Mouse (Mus musculus) midbrain, embryonic 12.5 days (tissue): ENCODE results near the gene Nt5c3b. TPM values are rescaled to one million over a fixed set of nuclear protein-coding genes. Genes with fewer than 3 reads are reported as not detected.

Experiments
- ATAC-seq: fragments of 200-750 bp; cut with Nextera tagmentation; 2 replicates; pipeline ENCODE4 v1.8.0; 2017; ENCODE audit warnings: low read depth, moderate TSS enrichment, moderate library complexity; ENCODE audit not compliant: low FRiP score
- H3K27ac ChIP-seq: fragments of 300-500 bp; sonication (generic); replicated peaks from 2 replicates; pipeline ENCODE4 v1.5.1; 2016; ENCODE audit warnings: mild to moderate bottlenecking
- H3K27me3 ChIP-seq: fragments of 300-500 bp; sonication (generic); 2 replicates; pipeline ENCODE4 v1.6.1; 2016; ENCODE audit warnings: mild to moderate bottlenecking
- H3K36me3 ChIP-seq: fragments of 300-500 bp; sonication (generic); 2 replicates; pipeline ENCODE4 v1.6.1; 2016
- H3K4me1 ChIP-seq: fragments of 300-500 bp; sonication (generic); 2 replicates; pipeline ENCODE4 v1.6.1; 2016
- H3K4me2 ChIP-seq: fragments of 300-500 bp; sonication (generic); replicated peaks from 2 replicates; pipeline ENCODE4 v1.6.1; 2016; ENCODE audit warnings: mild to moderate bottlenecking, moderate library complexity
- H3K4me3 ChIP-seq: fragments of 300-500 bp; sonication (generic); 2 replicates; pipeline ENCODE4 v1.5.1; 2016; ENCODE audit warnings: mild to moderate bottlenecking
- H3K9ac ChIP-seq: fragments of 300-500 bp; sonication (generic); replicated peaks from 2 replicates; pipeline ENCODE4 v1.6.1; 2016; ENCODE audit warnings: mild to moderate bottlenecking, moderate library complexity
- H3K9me3 ChIP-seq: fragments of 300-500 bp; sonication (generic); 2 replicates; pipeline ENCODE4 v1.6.1; 2016; ENCODE audit warnings: mild to moderate bottlenecking
- WGBS: fragments of 180-500 bp; shearing (Covaris S2); methylation state at CpG from one replicate; pipeline ENCODE4 v1.1.7; 2016; 5-methylcytosine and 5-hydroxymethylcytosine counted together
- polyA plus RNA-seq: library from polyadenylated mRNA; unstranded; fragments of >200 nt; fragmentation: Nextera tagmentation; extraction: Ambion mirVana; gene quantifications from 2 replicates; pipeline ENCODE4 v1.2.1, GENCODE M21; 2016

Gene Nt5c3b
- polyA plus RNA-seq, 1 experiment from 2014 or later = 100.0 TPM

GRCm38 (mm10) chr11:100395861-100396631, 45.6 kb downstream of the Nt5c3b start:
- no peaks in the 10 kb centered on the region for H3K36me3 ChIP-seq
- no peak for ATAC-seq
- H3K4me1 ChIP-seq = peaks cover 25% of the 10 kb centered on the region
- H3K4me2 ChIP-seq = peak overlapping the region; percentile 59
- H3K27ac ChIP-seq = no peak overlapping the region; the same call in 1 of the 2 replicates
- no peak overlapping the region; the same call in 1 of the 2 replicates for H3K9ac ChIP-seq
- H3K9me3 ChIP-seq = no peaks in the 10 kb centered on the region
- WGBS = 30% methylated on average over 16 of the region's 17 CpGs
- peak overlapping the region; percentile 64 for H3K4me3 ChIP-seq
- peaks cover 41% of the 10 kb centered on the region for H3K27me3 ChIP-seq

DNA sequence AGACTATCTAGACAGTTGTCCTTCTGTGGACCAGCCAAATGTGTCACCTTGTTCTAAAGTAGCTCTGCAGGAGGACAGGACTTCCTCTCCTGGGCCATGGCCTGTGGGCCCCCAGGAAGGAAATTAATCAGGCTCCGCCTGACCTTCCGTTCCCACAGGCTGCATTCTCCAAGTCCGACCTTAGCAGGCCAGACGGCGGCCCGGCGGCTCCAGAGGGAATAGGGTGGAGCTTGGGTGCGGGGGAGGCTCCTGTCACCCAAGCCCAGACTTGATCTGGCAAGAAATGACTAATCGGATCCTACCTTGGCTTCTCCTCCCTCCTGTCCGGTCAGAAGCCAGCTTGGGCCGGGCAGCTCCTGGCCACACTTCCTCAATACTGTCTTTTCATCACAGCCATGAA, 46.4 kb downstream of the Nt5c3b start:
- peak overlapping the region; percentile 59 for H3K4me2 ChIP-seq
- H3K27me3 ChIP-seq = peaks cover 36% of the 10 kb centered on the region
- H3K27ac ChIP-seq = no peak overlapping the region
- H3K4me1 ChIP-seq = peaks cover 28% of the 10 kb centered on the region
- WGBS = 36% methylated on average over 11 of the region's 11 CpGs
- 0 out of 2 replicates have a peak overlapping the region, but pooled peaks have one; percentile 3 for H3K9ac ChIP-seq
- no peaks in the 10 kb centered on the region for H3K36me3 ChIP-seq
- H3K9me3 ChIP-seq = no peaks in the 10 kb centered on the region
- ATAC-seq = no peak
- peak overlapping the region; percentile 64; the same call in 1 of the 2 replicates for H3K4me3 ChIP-seq

GRCm38 (mm10) chr11:100394353-100395074, 47.1 kb downstream of the Nt5c3b start:
- Histone ChIP-seq H3K27ac (no peak overlapping the region), H3K4me1 (peaks cover 30% of the 10 kb centered on the region), H3K4me2 (no peak overlapping the region), H3K4me3 (no peak overlapping the region), H3K36me3 (no peaks in the 10 kb centered on the region), H3K27me3 (peaks cover 36% of the 10 kb centered on the region), H3K9me3 (no peaks in the 10 kb centered on the region), H3K9ac (no peak overlapping the region)
- 78% methylated on average over 5 of the region's 5 CpGs for WGBS
- ATAC-seq = no peak

- Histone ChIP-seq H3K9ac (no peak overlapping the region), H3K27ac (no peak overlapping the region), H3K4me2 (no peak overlapping the region), H3K4me3 (no peak overlapping the region), H3K27me3 (peaks cover 36% of the 10 kb centered on the region), H3K4me1 (peaks cover 30% of the 10 kb centered on the region), H3K9me3 (no peaks in the 10 kb centered on the region), H3K36me3 (no peaks in the 10 kb centered on the region)
- 89% methylated on average over 7 of the region's 7 CpGs for WGBS
- ATAC-seq = no peak
Observed at GRCm38 (mm10) chr11:100393733-100394132, 47.9 kb downstream of the Nt5c3b start.

DNA sequence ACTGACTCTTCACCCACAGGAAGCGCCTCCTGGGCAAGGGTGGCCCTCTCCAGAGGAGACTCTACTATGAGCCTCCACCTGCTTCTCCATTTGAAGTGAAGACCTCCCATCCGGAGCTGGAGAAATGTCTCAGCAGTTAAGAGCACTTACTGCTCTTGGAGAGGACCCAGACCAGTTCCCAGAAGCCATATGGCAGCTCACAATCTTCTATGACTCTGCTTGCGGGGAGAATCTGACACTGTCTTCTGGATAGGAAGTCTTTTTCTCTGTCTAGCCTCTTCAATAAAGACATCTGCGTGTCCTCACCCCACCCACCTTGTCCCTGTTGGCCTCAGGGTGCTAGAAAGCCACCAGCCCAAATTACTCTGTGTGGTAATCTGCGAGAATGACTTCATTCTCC, 48.6 kb downstream of the Nt5c3b start:
- H3K36me3 ChIP-seq = no peaks in the 10 kb centered on the region
- H3K4me2 ChIP-seq = no peak overlapping the region
- no peak overlapping the region for H3K4me3 ChIP-seq
- no peak for ATAC-seq
- no peaks in the 10 kb centered on the region for H3K9me3 ChIP-seq
- H3K9ac ChIP-seq = no peak overlapping the region
- peaks cover 36% of the 10 kb centered on the region for H3K27me3 ChIP-seq
- H3K27ac ChIP-seq = no peak overlapping the region
- 84% methylated on average over 5 of the region's 5 CpGs for WGBS
- H3K4me1 ChIP-seq = peaks cover 30% of the 10 kb centered on the region

DNA sequence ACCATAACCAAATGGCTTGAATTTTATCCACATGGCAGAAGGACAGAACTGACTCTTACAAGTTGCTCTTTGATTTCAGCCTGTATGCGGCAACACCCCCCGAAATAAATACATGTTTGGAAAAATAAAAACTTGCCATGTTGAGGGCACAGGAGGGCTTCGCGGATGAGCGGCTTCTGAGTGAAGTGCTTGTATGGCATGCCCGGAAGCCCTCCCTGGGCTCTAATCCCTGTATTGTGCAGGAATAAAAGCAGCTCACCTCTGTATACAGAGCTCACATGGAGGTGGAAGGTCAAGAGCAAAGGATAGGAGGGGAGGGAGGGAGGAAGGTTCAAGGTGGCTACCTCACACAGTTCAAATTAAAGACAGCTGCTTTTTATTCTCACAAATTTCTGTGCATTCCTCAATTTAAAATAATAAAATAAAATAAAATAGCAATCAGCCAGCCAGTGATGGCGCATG, 49.7 kb downstream of the Nt5c3b start:
- Histone ChIP-seq H3K9me3 (no peaks in the 10 kb centered on the region), H3K9ac (no peak overlapping the region), H3K27ac (no peak overlapping the region), H3K4me2 (no peak overlapping the region), H3K36me3 (no peaks in the 10 kb centered on the region), H3K27me3 (peaks cover 31% of the 10 kb centered on the region), H3K4me1 (peaks cover 26% of the 10 kb centered on the region), H3K4me3 (no peak overlapping the region)
- 66% methylated on average over 7 of the region's 7 CpGs for WGBS
- ATAC-seq = no peak

DNA sequence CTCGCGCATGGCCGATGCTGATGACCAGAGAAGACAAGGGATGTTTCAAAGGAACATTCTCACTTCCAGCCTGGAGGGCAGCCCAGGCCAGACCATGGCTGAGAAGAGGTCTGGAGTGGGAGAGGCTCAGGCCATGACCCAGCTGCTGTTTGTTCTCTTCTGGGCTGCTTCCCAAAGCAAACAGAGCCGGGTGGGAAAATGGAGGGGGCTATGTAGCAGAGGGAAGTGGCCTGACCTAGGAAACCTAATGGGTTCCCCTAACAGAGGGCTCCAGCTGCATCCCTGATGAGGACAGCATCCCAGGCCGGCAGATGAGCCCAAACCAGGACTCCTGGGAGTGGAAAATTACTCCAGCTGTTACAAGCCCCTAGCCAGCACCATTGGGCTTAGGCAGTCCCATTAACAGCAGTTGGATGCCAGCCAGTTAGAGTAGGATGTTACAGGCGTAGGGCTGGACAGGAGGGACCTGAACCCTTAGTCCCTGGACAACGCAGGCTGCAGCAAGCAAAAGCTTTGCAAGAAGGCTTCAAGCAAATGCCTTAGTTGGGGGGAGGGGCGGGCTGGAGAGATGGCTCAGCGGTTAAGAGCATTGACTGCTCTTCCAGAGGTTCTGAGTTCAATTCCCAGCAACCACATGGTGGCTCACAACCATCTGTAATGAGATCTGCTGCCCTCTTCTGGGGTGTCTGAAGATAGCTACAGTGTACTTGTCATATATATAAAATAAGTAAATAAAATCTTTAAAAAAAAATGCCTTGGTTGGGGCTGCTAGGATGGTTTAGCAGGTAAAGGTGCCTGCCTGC, 50.3 kb downstream of the Nt5c3b start:
- H3K4me3 ChIP-seq = no peak overlapping the region
- H3K9me3 ChIP-seq = no peaks in the 10 kb centered on the region
- no peak overlapping the region for H3K4me2 ChIP-seq
- peaks cover 20% of the 10 kb centered on the region for H3K4me1 ChIP-seq
- H3K9ac ChIP-seq = no peak overlapping the region
- H3K27me3 ChIP-seq = peaks cover 25% of the 10 kb centered on the region
- no peak for ATAC-seq
- WGBS = 68% methylated on average over 9 of the region's 9 CpGs
- H3K27ac ChIP-seq = no peak overlapping the region
- H3K36me3 ChIP-seq = 0 out of 2 replicates have a peak, but pooled peaks cover under 1% of the 10 kb centered on the region

GRCm38 (mm10) chr11:100389931-100390445, 51.6 kb downstream of the Nt5c3b start:
- no peak for ATAC-seq
- H3K27ac ChIP-seq = no peak overlapping the region
- peaks cover 12% of the 10 kb centered on the region for H3K27me3 ChIP-seq

GRCm38 (mm10) chr11:100388588-100388987, 53.0 kb downstream of the Nt5c3b start:
- H3K9me3 ChIP-seq = no peaks in the 10 kb centered on the region
- ATAC-seq = no peak
- no peak overlapping the region for H3K4me3 ChIP-seq
- H3K27ac ChIP-seq = no peak overlapping the region
- no peak overlapping the region for H3K9ac ChIP-seq
- WGBS = 90% methylated on average over 6 of the region's 6 CpGs
- H3K4me2 ChIP-seq = no peak overlapping the region
- no peaks in the 10 kb centered on the region for H3K27me3 ChIP-seq
- peaks cover 11% of the 10 kb centered on the region; the same call in 1 of the 2 replicates for H3K36me3 ChIP-seq
- peaks cover 6% of the 10 kb centered on the region; the same call in 1 of the 2 replicates for H3K4me1 ChIP-seq

More at GRCm38 (mm10) chr11:100389931-100390445, 51.6 kb downstream of the Nt5c3b start:
- H3K9me3 ChIP-seq = no peaks in the 10 kb centered on the region
- 44% methylated on average over 8 of the region's 8 CpGs for WGBS
- no peak overlapping the region for H3K9ac ChIP-seq
- H3K4me3 ChIP-seq = no peak overlapping the region
- H3K4me1 ChIP-seq = peaks cover 7% of the 10 kb centered on the region; the same call in 1 of the 2 replicates
- H3K36me3 ChIP-seq = peaks cover 9% of the 10 kb centered on the region; the same call in 1 of the 2 replicates
- no peak overlapping the region for H3K4me2 ChIP-seq

GRCm38 (mm10) chr11:100387589-100388375, 53.8 kb downstream of the Nt5c3b start:
- peaks cover 6% of the 10 kb centered on the region; the same call in 1 of the 2 replicates for H3K4me1 ChIP-seq
- ATAC-seq = no peak
- no peak overlapping the region for H3K27ac ChIP-seq
- no peaks in the 10 kb centered on the region for H3K27me3 ChIP-seq
- H3K36me3 ChIP-seq = peaks cover 19% of the 10 kb centered on the region
- no peak overlapping the region for H3K4me3 ChIP-seq
- H3K4me2 ChIP-seq = no peak overlapping the region
- H3K9me3 ChIP-seq = no peaks in the 10 kb centered on the region
- H3K9ac ChIP-seq = no peak overlapping the region
- 61% methylated on average over 14 of the region's 14 CpGs for WGBS

DNA sequence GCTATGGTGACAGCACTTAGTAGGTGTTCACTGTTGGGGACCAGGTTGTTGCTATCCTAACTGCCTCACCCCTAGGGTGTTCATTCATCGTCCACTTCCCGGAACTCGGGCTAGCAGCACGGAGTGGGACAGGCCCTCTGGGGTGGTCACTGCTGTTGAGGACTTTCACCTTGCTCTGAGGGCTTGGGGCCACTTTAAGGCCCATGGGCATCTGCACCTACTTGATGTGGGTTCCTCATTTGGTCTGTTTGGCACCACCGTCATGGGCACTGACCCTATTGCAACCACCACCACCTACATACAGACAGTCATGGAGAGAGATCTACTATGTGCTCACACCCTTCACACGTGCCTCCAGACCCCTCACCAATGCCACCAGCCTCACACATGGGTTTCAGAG, 54.5 kb downstream of the Nt5c3b start:
- peaks cover 6% of the 10 kb centered on the region; the same call in 1 of the 2 replicates for H3K4me1 ChIP-seq
- no peak for ATAC-seq
- no peak overlapping the region for H3K27ac ChIP-seq
- H3K9me3 ChIP-seq = no peaks in the 10 kb centered on the region
- peaks cover 26% of the 10 kb centered on the region for H3K36me3 ChIP-seq
- H3K9ac ChIP-seq = no peak overlapping the region
- H3K4me2 ChIP-seq = no peak overlapping the region
- H3K27me3 ChIP-seq = no peaks in the 10 kb centered on the region
- 91% methylated on average over 6 of the region's 6 CpGs for WGBS
- H3K4me3 ChIP-seq = no peak overlapping the region
